Comparison of ENCODE assay signal across 7 mouse cellular contexts in genomic region chr5:134342503-134343205, GRCm38 (mm10). TPM values are rescaled to one million over a fixed set of nuclear protein-coding genes. Genes with fewer than 3 reads are reported as not detected.
DNase-seq lines count a peak whose midpoint lies in the region; ATAC-seq and TF ChIP-seq lines count a peak whose summit lies in the region.

No protein-coding gene starts in this region.

- ATAC-seq in heart, embryonic 11.5 days (replicated peaks; ENCODE audit: insufficient number of reproducible peaks, low FRiP score, low TSS enrichment) = 0 out of 2 replicates have a peak, but pooled peaks have one; percentile 35
- ATAC-seq in midbrain, embryonic 16.5 days = no peak

- no peaks in the 10 kb centered on the region for H3K27me3 ChIP-seq in thymus, adult 2 months (ENCODE audit: control insufficient read depth, insufficient read depth, low read length)
- no peaks in the 10 kb centered on the region for H3K27me3 ChIP-seq in heart, embryonic 11.5 days (ENCODE audit: control insufficient read depth, insufficient read depth, low read length)
- no peaks in the 10 kb centered on the region for H3K27me3 ChIP-seq in liver, adult 2 months (ENCODE audit: control insufficient read depth, insufficient read depth, low read length)
- no peaks in the 10 kb centered on the region for H3K27me3 ChIP-seq in midbrain, embryonic 16.5 days (ENCODE audit: control insufficient read depth, insufficient read depth, low read depth, low read length)

- no peaks in the 10 kb centered on the region for H3K79me2 ChIP-seq in liver, adult 2 months (ENCODE audit: control insufficient read depth, insufficient read depth, low read length)

- H3K4me1 ChIP-seq in thymus, adult 2 months (replicated peaks; ENCODE audit: control insufficient read depth, insufficient read depth, low read length) = peaks cover 8% of the 10 kb centered on the region
- H3K4me1 ChIP-seq in heart, embryonic 11.5 days (ENCODE audit: control insufficient read depth, insufficient read depth, low read length) = no peaks in the 10 kb centered on the region
- H3K4me1 ChIP-seq in liver, adult 2 months (ENCODE audit: control insufficient read depth, insufficient read depth, low read length) = peaks cover 3% of the 10 kb centered on the region; the same call in 1 of the 2 replicates
- H3K4me1 ChIP-seq in midbrain, embryonic 16.5 days (ENCODE audit: control insufficient read depth, insufficient read depth, low read length) = no peaks in the 10 kb centered on the region

- DNase-seq in thymus, adult 2 months = peak; percentile 17
- DNase-seq in thymus, postnatal 25 days = no peak
- DNase-seq in liver, adult 2 months (ENCODE audit: extremely low read depth, low read depth, low spot score) = peak; percentile 13
- DNase-seq in cerebellum, adult 8-10 months = no peak
- DNase-seq in left cerebral cortex, adult 11 months (ENCODE audit: low spot score) = no peak

- TF ChIP-seq CTCF in thymus, adult 2 months (IDR thresholded peaks at IDR 0.05; ENCODE audit: borderline replicate concordance, control insufficient read depth, extremely low read depth, insufficient read depth, low read length, poor library complexity) = no peak
- no peak for TF ChIP-seq CTCF in liver, adult 2 months (IDR thresholded peaks at IDR 0.05; ENCODE audit: low read depth, low read length)

- no peaks in the 10 kb centered on the region for H3K9me3 ChIP-seq in heart, embryonic 11.5 days (replicated peaks; ENCODE audit: control insufficient read depth, low read length)
- no peaks in the 10 kb centered on the region for H3K9me3 ChIP-seq in midbrain, embryonic 16.5 days (replicated peaks; ENCODE audit: control insufficient read depth, low read length, poor library complexity, severe bottlenecking)

- no peak overlapping the region for H3K4me2 ChIP-seq in heart, embryonic 11.5 days
- no peak overlapping the region for H3K4me2 ChIP-seq in midbrain, embryonic 16.5 days (ENCODE audit: low read length)

- TF ChIP-seq POLR2A in thymus, adult 2 months (IDR thresholded peaks at IDR 0.05; ENCODE audit: control insufficient read depth, extremely low read depth, insufficient read depth, low read length, poor library complexity) = no peak
- TF ChIP-seq POLR2A in liver, adult 2 months (IDR thresholded peaks at IDR 0.05; ENCODE audit: extremely low read depth, insufficient read depth, low read length) = no peak

- H3K9ac ChIP-seq in heart, embryonic 11.5 days (ENCODE audit: low read depth, low read length) = no peak overlapping the region
- peak overlapping the region; percentile 13; the same call in 1 of the 2 replicates for H3K9ac ChIP-seq in liver, adult 2 months (ENCODE audit: low read depth, low read length)
- no peak overlapping the region for H3K9ac ChIP-seq in midbrain, embryonic 16.5 days (ENCODE audit: low read depth, low read length)

- no peak overlapping the region for H3K27ac ChIP-seq in thymus, adult 2 months (ENCODE audit: control insufficient read depth, insufficient read depth, low read length)
- no peak overlapping the region for H3K27ac ChIP-seq in heart, embryonic 11.5 days (ENCODE audit: low read depth, low read length)
- H3K27ac ChIP-seq in liver, adult 2 months (replicated peaks; ENCODE audit: insufficient read depth, low read depth, low read length) = peak overlapping the region; percentile 9; the same call in 1 of the 2 replicates
- no peak overlapping the region for H3K27ac ChIP-seq in midbrain, embryonic 16.5 days (ENCODE audit: low read length)

- no peaks in the 10 kb centered on the region for H3K36me3 ChIP-seq in thymus, adult 2 months (ENCODE audit: control insufficient read depth, insufficient read depth, low read length)
- H3K36me3 ChIP-seq in heart, embryonic 11.5 days (ENCODE audit: control insufficient read depth, insufficient read depth, low read length) = no peaks in the 10 kb centered on the region
- H3K36me3 ChIP-seq in liver, adult 2 months (ENCODE audit: control insufficient read depth, insufficient read depth, low read length) = no peaks in the 10 kb centered on the region
- no peaks in the 10 kb centered on the region for H3K36me3 ChIP-seq in midbrain, embryonic 16.5 days (ENCODE audit: control insufficient read depth, insufficient read depth, low read length)

- no peak overlapping the region for H3K4me3 ChIP-seq in thymus, adult 2 months (ENCODE audit: control insufficient read depth, insufficient read depth, low read length)
- no peak overlapping the region for H3K4me3 ChIP-seq in heart, embryonic 11.5 days (ENCODE audit: low read depth, low read length)
- H3K4me3 ChIP-seq in liver, adult 2 months (ENCODE audit: insufficient read depth, low read depth, low read length) = peak overlapping the region; percentile 45
- no peak overlapping the region for H3K4me3 ChIP-seq in midbrain, embryonic 16.5 days (ENCODE audit: low read depth, low read length)

- WGBS in thymus, adult 2 months = 56% methylated on average over 18 of the region's 18 CpGs
- WGBS in heart, embryonic 11.5 days (ENCODE audit: insufficient replicate concordance) = 70% methylated on average over 18 of the region's 18 CpGs
- 68% methylated on average over 18 of the region's 18 CpGs for WGBS in liver, adult 2 months
- 86% methylated on average over 18 of the region's 18 CpGs for WGBS in midbrain, embryonic 16.5 days

RNA-seq across cellular contexts. Expression of gene Gtf2i, which starts 28.1 kb away (rescaled TPM):
- 131 and 136 TPM in 2 replicates for polyA plus RNA-seq in thymus, adult 2 months (2012; rRNA removed)
- polyA plus RNA-seq in heart, embryonic 11.5 days (2014; fragmentation: Nextera tagmentation; extraction: Ambion mirVana) = 136 and 137 TPM in 2 replicates
- 54.2 and 58.3 TPM in 2 replicates for total RNA-seq in liver, adult 2 months (2014; rRNA removed)
- 31.7 and 37.9 TPM in 2 replicates for polyA plus RNA-seq in liver, adult 2 months (2012; rRNA removed)
- 133 and 164 TPM in 2 replicates for polyA plus RNA-seq in midbrain, embryonic 16.5 days (2015; fragmentation: Nextera tagmentation; extraction: Ambion mirVana)

Comparison
In these comparisons a context has a peak if more than half of its experiments do, and no peak if none do; other contexts are left out.
1. DNase-seq: peak in thymus, adult 2 months (single experiment) and liver, adult 2 months (single experiment); none in thymus, postnatal 25 days (single experiment), cerebellum, adult 8-10 months (single experiment) and left cerebral cortex, adult 11 months (single experiment).